Mouse (Mus musculus): ENCODE measurements around the gene Gm49322. TPM values are rescaled to one million over a fixed set of nuclear protein-coding genes. Genes with fewer than 3 reads are reported as not detected.

Gm49322 gene
- polyA plus RNA-seq, 1 experiment from 2014 or later: 2.2 TPM

DNA sequence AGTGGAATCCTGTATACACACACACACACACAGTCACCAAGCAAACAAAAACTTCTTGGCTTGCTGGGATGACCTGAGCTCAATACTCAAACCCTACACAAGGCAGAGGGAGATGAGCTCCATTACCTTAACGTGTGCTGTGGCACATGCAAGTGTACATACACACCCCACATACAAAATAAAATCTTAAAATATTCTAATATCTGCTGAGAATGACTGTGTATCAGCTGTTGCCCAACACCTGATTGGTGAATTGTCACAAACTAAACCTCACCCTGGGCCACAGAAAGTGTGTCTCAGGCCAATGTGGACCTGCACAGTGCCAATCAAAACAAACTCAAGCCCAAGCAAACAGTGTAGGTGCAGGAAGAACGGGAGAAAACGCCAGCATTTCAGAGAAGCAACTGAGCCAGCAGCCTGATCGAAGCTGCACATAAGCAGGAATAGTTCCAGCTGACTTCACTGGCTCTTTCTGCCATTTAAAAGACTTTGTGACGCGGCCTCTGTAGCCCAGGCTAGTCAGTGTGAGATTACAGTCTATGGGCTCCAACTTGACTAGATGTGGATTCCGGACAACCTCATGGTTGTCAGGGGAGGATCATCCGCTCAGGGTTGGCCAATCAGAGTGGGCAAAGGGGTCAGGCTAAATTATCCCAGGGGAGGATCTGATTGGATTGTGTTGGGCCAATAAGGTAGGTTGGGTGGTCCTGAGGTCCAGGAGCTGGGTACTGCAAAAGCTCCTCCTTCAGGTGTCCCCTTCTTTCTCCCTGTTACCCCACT is 13.8 kb downstream of the Gm49322 start:
- no peaks in the 10 kb centered on the region for H3K27me3 ChIP-seq (ENCODE audit: control insufficient read depth, insufficient read depth, low read length)
- WGBS: 35% methylated on average over 8 of the region's 8 CpGs
- H3K9ac ChIP-seq (ENCODE audit: low read length): no peak overlapping the region
- peaks cover 21% of the 10 kb centered on the region for H3K4me1 ChIP-seq (ENCODE audit: control insufficient read depth, insufficient read depth, low read length)
- no peak overlapping the region for H3K4me3 ChIP-seq (ENCODE audit: low read length)
- ATAC-seq (replicated peaks; ENCODE audit: extremely low read depth, insufficient read depth, low FRiP score): no peak
- peaks cover 14% of the 10 kb centered on the region; the same call in 1 of the 2 replicates for H3K36me3 ChIP-seq (ENCODE audit: control insufficient read depth, insufficient read depth)
- no peak overlapping the region for H3K27ac ChIP-seq (ENCODE audit: low read length)
- H3K4me2 ChIP-seq (ENCODE audit: low read depth, low read length): no peak overlapping the region
- no peaks in the 10 kb centered on the region for H3K9me3 ChIP-seq (replicated peaks; ENCODE audit: control insufficient read depth, low read length)

DNA sequence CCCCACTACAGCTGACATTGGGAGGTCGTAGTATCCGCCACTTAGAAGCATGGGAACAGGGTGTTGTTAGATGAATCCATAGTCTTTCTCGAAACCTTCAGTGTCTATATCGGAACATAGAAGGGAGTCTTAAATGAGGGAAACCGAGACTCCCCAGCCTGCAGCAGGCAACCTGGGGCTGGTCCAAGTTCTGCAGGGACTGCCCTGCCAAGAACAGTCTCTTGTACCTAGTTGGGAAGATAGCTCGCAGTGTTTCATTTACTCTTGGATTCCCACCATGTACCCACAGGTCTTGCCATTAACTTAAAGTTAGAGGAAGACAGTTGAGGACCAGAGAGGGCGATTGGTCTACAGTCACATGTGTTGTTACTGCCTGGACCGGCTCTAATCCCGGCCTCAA is 14.5 kb downstream of the Gm49322 start:
- Histone ChIP-seq H3K36me3 (ENCODE audit: control insufficient read depth, insufficient read depth) (peaks cover 6% of the 10 kb centered on the region; the same call in 1 of the 2 replicates), H3K4me2 (ENCODE audit: low read depth, low read length) (no peak overlapping the region), H3K27me3 (ENCODE audit: control insufficient read depth, insufficient read depth, low read length) (no peaks in the 10 kb centered on the region), H3K4me1 (ENCODE audit: control insufficient read depth, insufficient read depth, low read length) (peaks cover 24% of the 10 kb centered on the region), H3K27ac (ENCODE audit: low read length) (no peak overlapping the region), H3K9ac (ENCODE audit: low read length) (no peak overlapping the region), H3K4me3 (ENCODE audit: low read length) (no peak overlapping the region), H3K9me3 (replicated peaks; ENCODE audit: control insufficient read depth, low read length) (no peaks in the 10 kb centered on the region)
- no peak for ATAC-seq (replicated peaks; ENCODE audit: extremely low read depth, insufficient read depth, low FRiP score)
- WGBS: 85% methylated on average over 9 of the region's 9 CpGs

DNA sequence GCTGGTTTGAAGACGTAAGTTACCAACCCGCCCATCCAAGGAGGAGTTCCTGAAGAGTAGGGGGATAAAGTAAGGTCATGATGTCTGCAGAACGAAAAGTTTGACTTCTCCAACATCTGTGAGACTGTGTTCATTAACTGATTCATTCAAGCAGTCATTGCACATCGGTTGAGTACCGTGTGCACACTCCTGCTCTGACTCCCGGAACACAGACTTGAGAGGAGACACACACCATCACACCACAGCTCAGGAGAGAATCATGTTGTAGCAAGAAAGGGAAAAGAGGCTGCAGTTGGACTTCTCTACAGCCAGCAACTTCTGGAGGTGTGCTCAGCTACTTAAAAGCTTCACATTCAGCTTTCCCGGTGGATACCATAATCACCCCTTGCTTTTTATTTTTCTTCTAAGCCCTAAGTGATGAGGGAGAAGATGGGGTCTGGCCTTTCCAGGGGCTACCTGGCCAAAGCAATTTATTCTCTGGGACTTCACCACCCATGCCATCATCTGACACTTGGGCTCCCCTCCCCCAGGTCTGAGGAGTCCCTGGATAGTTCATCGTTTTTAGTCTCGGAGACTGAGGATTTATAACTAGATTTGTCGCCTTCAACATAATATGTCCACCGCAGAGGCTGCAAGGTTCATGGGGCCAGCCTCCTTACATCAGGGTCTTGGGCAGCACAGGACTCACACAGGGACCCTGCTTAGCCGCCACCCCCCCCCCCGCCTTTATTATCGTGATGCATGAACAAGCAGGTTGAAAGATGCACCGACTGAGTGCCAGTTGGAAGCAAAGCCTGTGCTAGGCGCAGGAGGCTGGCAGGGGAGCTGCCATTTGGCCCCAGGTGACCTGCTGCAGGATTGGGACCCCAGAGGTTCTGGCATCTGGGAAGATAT is 15.2 kb downstream of the Gm49322 start:
- H3K36me3 ChIP-seq (ENCODE audit: control insufficient read depth, insufficient read depth): peaks cover under 1% of the 10 kb centered on the region; the same call in 1 of the 2 replicates
- peak overlapping the region; percentile 53 for H3K9ac ChIP-seq (ENCODE audit: low read length)
- peaks cover 26% of the 10 kb centered on the region for H3K4me1 ChIP-seq (ENCODE audit: control insufficient read depth, insufficient read depth, low read length)
- H3K9me3 ChIP-seq (replicated peaks; ENCODE audit: control insufficient read depth, low read length): no peaks in the 10 kb centered on the region
- 55% methylated on average over 16 of the region's 16 CpGs for WGBS
- peak overlapping the region; percentile 95 for H3K27ac ChIP-seq (ENCODE audit: low read length)
- peak overlapping the region; percentile 71 for H3K4me2 ChIP-seq (ENCODE audit: low read depth, low read length)
- ATAC-seq (replicated peaks; ENCODE audit: extremely low read depth, insufficient read depth, low FRiP score): no peak
- peak overlapping the region; percentile 90 for H3K4me3 ChIP-seq (ENCODE audit: low read length)
- no peaks in the 10 kb centered on the region for H3K27me3 ChIP-seq (ENCODE audit: control insufficient read depth, insufficient read depth, low read length)

DNA sequence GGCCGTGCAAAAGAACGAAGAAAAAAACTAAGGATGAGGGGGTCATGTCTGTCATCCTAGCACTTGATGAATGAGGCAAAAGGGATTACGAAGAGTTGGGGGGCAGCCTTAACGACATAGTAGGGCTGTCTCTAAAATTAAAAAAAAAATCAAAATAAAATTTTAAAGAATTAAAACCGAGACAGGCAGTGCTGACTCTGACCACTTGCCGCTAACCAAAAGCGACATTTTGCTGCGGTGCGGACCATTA is 15.8 kb downstream of the Gm49322 start:
- Histone ChIP-seq H3K4me2 (ENCODE audit: low read depth, low read length) (peak overlapping the region; percentile 71), H3K36me3 (ENCODE audit: control insufficient read depth, insufficient read depth) (no peaks in the 10 kb centered on the region), H3K9ac (ENCODE audit: low read length) (peak overlapping the region; percentile 53), H3K4me1 (ENCODE audit: control insufficient read depth, insufficient read depth, low read length) (peaks cover 28% of the 10 kb centered on the region), H3K27ac (ENCODE audit: low read length) (peak overlapping the region; percentile 95), H3K9me3 (replicated peaks; ENCODE audit: control insufficient read depth, low read length) (no peaks in the 10 kb centered on the region), H3K4me3 (ENCODE audit: low read length) (peak overlapping the region; percentile 90), H3K27me3 (ENCODE audit: control insufficient read depth, insufficient read depth, low read length) (no peaks in the 10 kb centered on the region)
- ATAC-seq (replicated peaks; ENCODE audit: extremely low read depth, insufficient read depth, low FRiP score): no peak
- WGBS: 1% methylated on average over 9 of the region's 9 CpGs

DNA sequence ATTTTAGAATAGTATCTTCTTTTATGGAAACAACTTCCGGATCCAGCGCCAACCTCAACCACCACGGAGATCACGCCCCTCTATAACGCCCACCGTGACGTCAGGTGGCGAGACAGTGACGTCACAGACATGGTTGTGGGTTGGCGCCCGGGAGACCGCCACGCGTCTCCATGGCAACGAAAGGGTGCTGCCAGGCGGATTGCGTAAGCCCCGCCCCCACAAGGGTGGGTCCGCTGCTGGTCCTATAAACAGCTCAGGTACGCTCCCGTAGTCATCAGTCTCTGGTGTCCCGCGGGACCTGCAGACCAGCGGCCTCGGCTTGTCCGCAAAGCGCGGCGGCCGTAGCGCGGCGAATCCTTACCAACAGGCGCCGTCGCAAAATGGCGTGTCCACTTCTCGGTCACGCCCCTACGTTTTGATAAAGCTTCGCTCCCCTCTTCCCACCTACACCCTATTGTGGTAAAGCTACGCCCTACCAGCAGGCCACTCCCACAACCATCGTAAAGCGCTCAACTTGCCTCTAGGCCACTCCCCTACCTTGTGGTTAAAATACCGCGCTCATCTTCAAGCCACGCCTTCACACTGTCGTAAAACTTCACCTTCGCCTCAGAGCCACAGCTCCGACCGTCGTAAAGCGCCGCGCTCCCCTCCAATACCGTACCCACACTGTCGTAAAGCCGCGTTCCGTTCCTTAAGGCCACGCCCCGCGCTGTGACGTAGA is 16.3 kb downstream of the Gm49322 start:
- Histone ChIP-seq H3K9me3 (replicated peaks; ENCODE audit: control insufficient read depth, low read length) (no peaks in the 10 kb centered on the region), H3K4me3 (ENCODE audit: low read length) (peak overlapping the region; percentile 90), H3K4me1 (ENCODE audit: control insufficient read depth, insufficient read depth, low read length) (peaks cover 28% of the 10 kb centered on the region), H3K27ac (ENCODE audit: low read length) (peak overlapping the region; percentile 95), H3K9ac (ENCODE audit: low read length) (peak overlapping the region; percentile 62), H3K36me3 (ENCODE audit: control insufficient read depth, insufficient read depth) (no peaks in the 10 kb centered on the region), H3K27me3 (ENCODE audit: control insufficient read depth, insufficient read depth, low read length) (no peaks in the 10 kb centered on the region), H3K4me2 (ENCODE audit: low read depth, low read length) (peak overlapping the region; percentile 71)
- peak; percentile 95 for ATAC-seq (replicated peaks; ENCODE audit: extremely low read depth, insufficient read depth, low FRiP score)
- under 1% methylated on average over 64 of the region's 64 CpGs for WGBS

DNA sequence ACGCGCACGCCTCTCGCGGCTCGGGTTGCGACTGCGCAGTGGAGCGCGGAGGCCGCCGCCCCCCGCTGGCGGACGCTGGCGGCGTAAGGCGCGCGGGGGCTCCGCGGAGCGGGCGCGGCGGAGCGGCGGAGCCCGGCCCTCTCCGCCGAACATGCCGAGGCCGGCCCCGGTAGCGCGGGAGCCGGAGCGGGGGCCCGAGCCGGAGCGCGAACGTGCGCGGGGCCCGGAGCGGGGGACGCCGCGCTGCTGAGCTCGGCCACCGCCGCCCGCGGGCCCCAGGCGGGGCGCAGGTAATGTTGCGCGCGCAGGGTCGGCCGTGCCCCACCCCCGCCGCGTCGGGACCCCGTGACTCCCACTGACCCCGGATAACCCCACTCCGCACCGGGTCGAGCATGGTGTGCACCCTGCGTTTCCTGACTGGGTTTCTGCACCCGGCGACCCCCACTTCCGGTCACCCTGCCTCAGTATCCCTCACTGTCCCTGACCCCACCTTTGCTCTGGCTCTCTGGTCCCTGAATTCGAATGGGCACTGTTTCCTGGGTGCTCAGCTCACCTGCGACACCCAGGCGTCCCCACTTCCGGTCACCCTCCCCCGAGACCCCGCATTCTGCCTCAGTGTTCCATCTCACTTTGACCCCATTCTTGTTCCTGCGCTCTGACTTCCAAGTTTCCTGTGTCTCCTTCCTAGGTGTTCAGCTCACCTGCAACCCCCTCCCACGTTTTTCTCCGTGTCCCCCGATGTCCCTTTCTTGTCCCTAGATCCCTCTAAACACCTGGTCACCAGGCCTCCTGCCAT is 17.0 kb downstream of the Gm49322 start, which contains the start of gene Csnk1g2:
TSS of gene Csnk1g2 (plus strand) at position 178 of the 796 bp plus-strand sequence.
- peak; percentile 26 for ATAC-seq (replicated peaks; ENCODE audit: extremely low read depth, insufficient read depth, low FRiP score)
- peak within 1 kb of the TSS; percentile 98 for H3K4me2 ChIP-seq (ENCODE audit: low read depth, low read length)
- peak within 1 kb of the TSS; percentile 90 for H3K4me3 ChIP-seq (ENCODE audit: low read length)
- no peaks in the 10 kb centered on the region for H3K27me3 ChIP-seq (ENCODE audit: control insufficient read depth, insufficient read depth, low read length)
- no peaks in the 10 kb centered on the region for H3K36me3 ChIP-seq (ENCODE audit: control insufficient read depth, insufficient read depth)
- peak within 1 kb of the TSS; percentile 95 for H3K27ac ChIP-seq (ENCODE audit: low read length)
- peaks cover 35% of the 10 kb centered on the region for H3K4me1 ChIP-seq (ENCODE audit: control insufficient read depth, insufficient read depth, low read length)
- H3K9ac ChIP-seq (ENCODE audit: low read length): peak within 1 kb of the TSS; percentile 95
- no peaks in the 10 kb centered on the region for H3K9me3 ChIP-seq (replicated peaks; ENCODE audit: control insufficient read depth, low read length)
- WGBS: under 1% methylated on average over 78 of the region's 85 CpGs

DNA sequence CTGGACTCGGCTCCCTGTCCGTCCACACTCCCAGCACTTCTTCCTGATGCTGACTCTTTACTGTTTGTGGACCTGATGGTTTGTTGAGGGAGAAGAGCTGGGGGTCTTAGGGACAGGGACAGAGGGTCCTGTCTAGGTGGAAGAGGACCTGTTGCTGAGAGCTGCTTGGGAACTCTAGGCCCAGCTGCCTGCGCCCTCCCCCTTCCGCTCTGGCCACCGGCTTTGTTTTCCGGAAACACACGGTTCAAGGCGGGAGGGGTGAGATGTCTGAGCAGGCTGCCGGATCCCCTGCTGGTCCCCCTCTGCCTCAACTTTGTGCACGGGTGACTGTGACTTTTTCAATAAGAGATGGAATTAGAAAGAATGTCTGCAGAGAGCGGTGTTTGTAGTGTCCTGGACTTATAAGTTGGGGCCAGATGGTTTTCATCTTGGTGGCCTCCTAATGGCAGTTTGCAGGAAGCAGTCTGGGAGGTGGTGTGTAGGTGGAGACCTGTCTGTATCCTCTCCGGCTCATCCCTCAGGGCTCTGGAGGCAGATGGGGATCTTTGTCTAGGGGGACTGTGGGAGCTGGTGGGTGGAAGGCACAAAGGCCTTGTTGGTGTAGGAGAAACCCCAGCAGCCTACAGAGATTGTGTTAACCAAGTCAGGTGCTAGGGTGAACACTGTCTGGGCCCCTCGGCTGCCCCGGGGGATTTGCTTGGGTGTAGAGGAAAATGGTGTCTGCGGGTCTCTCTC is 17.8 kb downstream of the Gm49322 start:
- Histone ChIP-seq H3K27me3 (ENCODE audit: control insufficient read depth, insufficient read depth, low read length) (no peaks in the 10 kb centered on the region), H3K27ac (ENCODE audit: low read length) (peak overlapping the region; percentile 92), H3K4me2 (ENCODE audit: low read depth, low read length) (peak overlapping the region; percentile 98), H3K4me1 (ENCODE audit: control insufficient read depth, insufficient read depth, low read length) (peaks cover 34% of the 10 kb centered on the region), H3K9me3 (replicated peaks; ENCODE audit: control insufficient read depth, low read length) (no peaks in the 10 kb centered on the region), H3K9ac (ENCODE audit: low read length) (peak overlapping the region; percentile 95), H3K4me3 (ENCODE audit: low read length) (peak overlapping the region; percentile 90), H3K36me3 (ENCODE audit: control insufficient read depth, insufficient read depth) (no peaks in the 10 kb centered on the region)
- no peak for ATAC-seq (replicated peaks; ENCODE audit: extremely low read depth, insufficient read depth, low FRiP score)
- WGBS: 14% methylated on average over 15 of the region's 15 CpGs

DNA sequence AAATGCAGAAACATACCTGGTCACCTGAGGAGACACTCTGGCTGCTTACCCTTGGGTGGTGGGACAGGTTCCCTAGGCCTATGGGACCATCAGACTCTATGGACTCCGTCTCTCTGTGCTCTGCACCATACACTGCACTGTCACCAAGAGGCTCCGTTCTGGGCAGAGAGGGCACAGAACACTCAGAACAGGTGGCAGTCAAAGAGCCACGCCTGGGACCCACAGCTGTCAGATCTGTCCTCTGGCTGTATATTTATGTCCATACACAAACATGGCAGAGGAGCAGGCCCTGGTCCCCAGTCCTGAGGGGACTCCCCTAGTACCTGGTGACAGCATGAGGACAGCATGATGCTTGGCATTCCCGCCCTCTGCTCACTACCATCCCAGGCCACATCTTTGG is 19.9 kb downstream of the Gm49322 start:
- H3K4me1 ChIP-seq (ENCODE audit: control insufficient read depth, insufficient read depth, low read length): peaks cover 50% of the 10 kb centered on the region
- H3K27ac ChIP-seq (ENCODE audit: low read length): no peak overlapping the region
- no peaks in the 10 kb centered on the region for H3K9me3 ChIP-seq (replicated peaks; ENCODE audit: control insufficient read depth, low read length)
- WGBS: 84% methylated on average over 4 of the region's 4 CpGs
- no peak overlapping the region for H3K9ac ChIP-seq (ENCODE audit: low read length)
- H3K4me3 ChIP-seq (ENCODE audit: low read length): no peak overlapping the region
- no peaks in the 10 kb centered on the region for H3K27me3 ChIP-seq (ENCODE audit: control insufficient read depth, insufficient read depth, low read length)
- H3K36me3 ChIP-seq (ENCODE audit: control insufficient read depth, insufficient read depth): 0 out of 2 replicates have a peak, but pooled peaks cover 2% of the 10 kb centered on the region
- no peak overlapping the region for H3K4me2 ChIP-seq (ENCODE audit: low read depth, low read length)
- ATAC-seq (replicated peaks; ENCODE audit: extremely low read depth, insufficient read depth, low FRiP score): no peak
